Mouse (Mus musculus): ENCODE data around the gene Mmp25.

The Mmp25 gene

GRCm38 (mm10) chr17:23658450-23658849, 13.4 kb upstream of the Mmp25 start:
- Histone ChIP-seq H3K4me3 (replicated peaks; ENCODE audit: low read length) (no peak overlapping the region), H3K4me1 (replicated peaks; ENCODE audit: low read depth, low read length) (peaks cover 18% of the 10 kb centered on the region), H3K9me3 (ENCODE audit: low read length) (no peaks in the 10 kb centered on the region), H3K27me3 (ENCODE audit: insufficient read depth, low read length) (peaks cover 54% of the 10 kb centered on the region), H3K36me3 (ENCODE audit: insufficient read depth, low read length) (no peaks in the 10 kb centered on the region)
- TF ChIP-seq CTCF (conservative IDR thresholded peaks at IDR 0.05; ENCODE audit: low read length) (no peak), POU5F1 (IDR thresholded peaks at IDR 0.05; ENCODE audit: borderline replicate concordance, low read length) (no peak), NANOG (IDR thresholded peaks at IDR 0.05; ENCODE audit: borderline replicate concordance, low read length) (no peak)

- no peak overlapping the region for H3K4me3 ChIP-seq (replicated peaks; ENCODE audit: low read length)
- H3K36me3 ChIP-seq (ENCODE audit: insufficient read depth, low read length) = no peaks in the 10 kb centered on the region
- no peaks in the 10 kb centered on the region for H3K9me3 ChIP-seq (ENCODE audit: low read length)
- peaks cover 18% of the 10 kb centered on the region for H3K27me3 ChIP-seq (ENCODE audit: insufficient read depth, low read length)
- TF ChIP-seq NANOG (IDR thresholded peaks at IDR 0.05; ENCODE audit: borderline replicate concordance, low read length) = no peak
- TF ChIP-seq CTCF (conservative IDR thresholded peaks at IDR 0.05; ENCODE audit: low read length) = no peak
- no peaks in the 10 kb centered on the region for H3K4me1 ChIP-seq (replicated peaks; ENCODE audit: low read depth, low read length)
Observed at GRCm38 (mm10) chr17:23654410-23654809, 9.3 kb upstream of the Mmp25 start.

GRCm38 (mm10) chr17:23654001-23654400, 8.9 kb upstream of the Mmp25 start:
- no peak for TF ChIP-seq NANOG (IDR thresholded peaks at IDR 0.05; ENCODE audit: borderline replicate concordance, low read length)
- no peak for TF ChIP-seq POU5F1 (IDR thresholded peaks at IDR 0.05; ENCODE audit: borderline replicate concordance, low read length)
- TF ChIP-seq CTCF (conservative IDR thresholded peaks at IDR 0.05; ENCODE audit: low read length) = no peak
- H3K27me3 ChIP-seq (ENCODE audit: insufficient read depth, low read length) = peaks cover 15% of the 10 kb centered on the region
- no peak overlapping the region for H3K4me3 ChIP-seq (replicated peaks; ENCODE audit: low read length)
- H3K4me1 ChIP-seq (replicated peaks; ENCODE audit: low read depth, low read length) = no peaks in the 10 kb centered on the region
- no peaks in the 10 kb centered on the region for H3K36me3 ChIP-seq (ENCODE audit: insufficient read depth, low read length)
- no peaks in the 10 kb centered on the region for H3K9me3 ChIP-seq (ENCODE audit: low read length)

GRCm38 (mm10) chr17:23653324-23653723, 8.2 kb upstream of the Mmp25 start:
- Histone ChIP-seq H3K4me1 (replicated peaks; ENCODE audit: low read depth, low read length) (no peaks in the 10 kb centered on the region), H3K27me3 (ENCODE audit: insufficient read depth, low read length) (peaks cover 13% of the 10 kb centered on the region), H3K9me3 (ENCODE audit: low read length) (no peaks in the 10 kb centered on the region), H3K36me3 (ENCODE audit: insufficient read depth, low read length) (no peaks in the 10 kb centered on the region), H3K4me3 (replicated peaks; ENCODE audit: low read length) (no peak overlapping the region)
- no peak for TF ChIP-seq CTCF (conservative IDR thresholded peaks at IDR 0.05; ENCODE audit: low read length)
- no peak for TF ChIP-seq POU5F1 (IDR thresholded peaks at IDR 0.05; ENCODE audit: borderline replicate concordance, low read length)

GRCm38 (mm10) chr17:23651363-23651762, 6.3 kb upstream of the Mmp25 start:
- Histone ChIP-seq H3K4me3 (replicated peaks; ENCODE audit: low read length) (no peak overlapping the region), H3K27me3 (ENCODE audit: insufficient read depth, low read length) (peaks cover 6% of the 10 kb centered on the region; the same call in 1 of the 2 replicates), H3K9me3 (ENCODE audit: low read length) (no peaks in the 10 kb centered on the region), H3K36me3 (ENCODE audit: insufficient read depth, low read length) (no peaks in the 10 kb centered on the region), H3K4me1 (replicated peaks; ENCODE audit: low read depth, low read length) (peaks cover 11% of the 10 kb centered on the region)
- TF ChIP-seq NANOG (IDR thresholded peaks at IDR 0.05; ENCODE audit: borderline replicate concordance, low read length) (no peak), CTCF (conservative IDR thresholded peaks at IDR 0.05; ENCODE audit: low read length) (no peak), POU5F1 (IDR thresholded peaks at IDR 0.05; ENCODE audit: borderline replicate concordance, low read length) (no peak)

GRCm38 (mm10) chr17:23645894-23646293, 817 bp upstream of the Mmp25 start:
- H3K4me1 ChIP-seq (replicated peaks; ENCODE audit: low read depth, low read length) = peaks cover 38% of the 10 kb centered on the region
- H3K4me3 ChIP-seq (replicated peaks; ENCODE audit: low read length) = no peak overlapping the region
- H3K36me3 ChIP-seq (ENCODE audit: insufficient read depth, low read length) = no peaks in the 10 kb centered on the region
- peaks cover 29% of the 10 kb centered on the region for H3K27me3 ChIP-seq (ENCODE audit: insufficient read depth, low read length)
- H3K9me3 ChIP-seq (ENCODE audit: low read length) = peaks cover 6% of the 10 kb centered on the region
- TF ChIP-seq NANOG (IDR thresholded peaks at IDR 0.05; ENCODE audit: borderline replicate concordance, low read length) (no peak), POU5F1 (IDR thresholded peaks at IDR 0.05; ENCODE audit: borderline replicate concordance, low read length) (no peak), CTCF (conservative IDR thresholded peaks at IDR 0.05; ENCODE audit: low read length) (no peak)

- TF ChIP-seq CTCF (conservative IDR thresholded peaks at IDR 0.05; ENCODE audit: low read length) = no peak
- no peak for TF ChIP-seq POU5F1 (IDR thresholded peaks at IDR 0.05; ENCODE audit: borderline replicate concordance, low read length)
- TF ChIP-seq NANOG (IDR thresholded peaks at IDR 0.05; ENCODE audit: borderline replicate concordance, low read length) = no peak
- H3K27me3 ChIP-seq (ENCODE audit: insufficient read depth, low read length) = peaks cover 41% of the 10 kb centered on the region
- H3K9me3 ChIP-seq (ENCODE audit: low read length) = no peaks in the 10 kb centered on the region
- no peaks in the 10 kb centered on the region for H3K36me3 ChIP-seq (ENCODE audit: insufficient read depth, low read length)
- peak overlapping the region; percentile 57 for H3K4me3 ChIP-seq (replicated peaks; ENCODE audit: low read length)
- peaks cover 79% of the 10 kb centered on the region for H3K4me1 ChIP-seq (replicated peaks; ENCODE audit: low read depth, low read length)
Observed at GRCm38 (mm10) chr17:23631241-23631640, 13.8 kb downstream of the Mmp25 start.

- Histone ChIP-seq H3K9me3 (ENCODE audit: low read length) (no peaks in the 10 kb centered on the region), H3K27me3 (ENCODE audit: insufficient read depth, low read length) (peaks cover 33% of the 10 kb centered on the region), H3K4me1 (replicated peaks; ENCODE audit: low read depth, low read length) (peaks cover 79% of the 10 kb centered on the region), H3K4me3 (replicated peaks; ENCODE audit: low read length) (peak overlapping the region; percentile 57), H3K36me3 (ENCODE audit: insufficient read depth, low read length) (no peaks in the 10 kb centered on the region)
- no peak for TF ChIP-seq POU5F1 (IDR thresholded peaks at IDR 0.05; ENCODE audit: borderline replicate concordance, low read length)
- TF ChIP-seq CTCF (conservative IDR thresholded peaks at IDR 0.05; ENCODE audit: low read length) = peak; percentile 77
Observed at GRCm38 (mm10) chr17:23630195-23631020, 14.7 kb downstream of the Mmp25 start.

GRCm38 (mm10) chr17:23627813-23628212, 17.3 kb downstream of the Mmp25 start:
- Histone ChIP-seq H3K4me1 (replicated peaks; ENCODE audit: low read depth, low read length) (peaks cover 59% of the 10 kb centered on the region), H3K27me3 (ENCODE audit: insufficient read depth, low read length) (peaks cover 24% of the 10 kb centered on the region), H3K36me3 (ENCODE audit: insufficient read depth, low read length) (no peaks in the 10 kb centered on the region), H3K9me3 (ENCODE audit: low read length) (no peaks in the 10 kb centered on the region), H3K4me3 (replicated peaks; ENCODE audit: low read length) (no peak overlapping the region)
- no peak for TF ChIP-seq NANOG (IDR thresholded peaks at IDR 0.05; ENCODE audit: borderline replicate concordance, low read length)
- TF ChIP-seq POU5F1 (IDR thresholded peaks at IDR 0.05; ENCODE audit: borderline replicate concordance, low read length) = no peak
- no peak for TF ChIP-seq CTCF (conservative IDR thresholded peaks at IDR 0.05; ENCODE audit: low read length)
